Mouse (Mus musculus) megakaryocyte progenitor cell, adult 5-6 weeks (primary cell): ENCODE measurements at regions not wholly inside any gene's neighbourhood (a gene's known extent, or its start where the extent isn't known, plus 50 kb on each side); places are given as distances from the start of the nearest gene placed in this dataset.

Source experiments
- ATAC-seq: replicated peaks from 2 replicates; pipeline ENCODE4 v1.8.0; 2016; ENCODE audit warnings: mild to moderate bottlenecking, moderate TSS enrichment, inconsistent platforms; ENCODE audit not compliant: poor library complexity

GRCm38 (mm10) chr4:40400089-40400488, 71.9 kb upstream of the Tmem215 start:
- ATAC-seq: peak; percentile 61

GRCm38 (mm10) chr4:40390183-40390582, 81.8 kb upstream of the Tmem215 start:
- ATAC-seq: peak; percentile 60

DNA sequence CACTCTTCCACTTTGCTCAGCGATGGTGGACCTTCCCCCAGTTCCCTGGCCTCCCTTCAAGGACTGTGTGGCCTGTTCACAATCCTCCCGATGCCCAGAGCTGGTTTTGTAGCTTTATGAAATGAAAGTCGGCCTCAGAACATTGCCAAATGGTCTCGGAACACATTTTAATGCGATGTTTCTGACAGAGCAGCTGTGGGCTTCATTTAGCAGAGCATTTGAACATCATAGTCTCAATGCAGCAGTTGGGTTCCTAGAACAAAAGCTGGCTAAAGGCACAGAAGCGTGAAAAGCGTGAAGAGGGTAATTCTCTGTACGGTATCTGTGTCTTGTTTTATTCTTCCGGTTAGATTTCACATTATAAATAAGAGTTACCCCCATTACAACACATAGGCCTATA, 86.7 kb upstream of the Tmem215 start:
- ATAC-seq: no peak

DNA sequence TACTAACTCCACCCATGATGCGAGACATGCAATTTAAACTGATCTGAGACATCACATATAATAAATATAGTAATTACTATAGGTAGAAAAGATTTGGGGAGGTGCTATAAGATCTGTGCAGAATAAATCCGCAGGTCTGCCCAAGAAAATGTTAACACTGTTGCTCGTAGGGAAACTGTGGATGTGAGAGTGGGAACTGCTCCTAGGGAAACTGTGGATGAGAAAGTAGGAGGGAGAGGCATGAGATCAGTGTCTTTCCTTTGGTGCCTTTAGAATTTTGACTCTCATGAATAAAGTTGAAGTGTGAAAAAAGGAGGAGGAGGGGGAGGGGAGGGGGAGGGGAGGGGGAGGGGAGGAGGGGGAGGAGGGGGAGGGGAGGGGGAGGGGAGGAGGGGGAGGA, 87.3 kb upstream of the Tmem215 start:
- ATAC-seq: no peak

DNA sequence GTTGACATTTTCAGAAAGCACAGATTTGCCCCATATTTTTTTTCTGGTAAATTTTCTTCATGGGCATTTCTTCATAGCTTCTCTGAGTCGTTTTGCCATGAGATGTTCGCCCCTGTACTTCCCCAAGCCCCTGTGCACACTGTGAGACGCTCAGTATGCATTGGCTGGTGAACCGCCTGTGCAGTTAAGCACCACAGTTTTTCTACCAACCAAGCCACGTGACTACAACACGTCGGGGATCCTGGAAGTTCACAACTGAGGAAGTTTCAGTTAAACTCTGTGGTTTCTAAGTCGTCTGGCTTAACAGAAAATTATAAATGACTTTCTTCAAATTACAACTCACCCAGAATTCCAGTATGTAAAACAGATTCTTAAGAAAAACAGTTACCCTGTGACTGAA, 91.7 kb upstream of the Tmem215 start:
- ATAC-seq: peak; percentile 84

GRCm38 (mm10) chr4:40375439-40376154, 96.4 kb upstream of the Ndufb6 start:
- no peak for ATAC-seq

DNA sequence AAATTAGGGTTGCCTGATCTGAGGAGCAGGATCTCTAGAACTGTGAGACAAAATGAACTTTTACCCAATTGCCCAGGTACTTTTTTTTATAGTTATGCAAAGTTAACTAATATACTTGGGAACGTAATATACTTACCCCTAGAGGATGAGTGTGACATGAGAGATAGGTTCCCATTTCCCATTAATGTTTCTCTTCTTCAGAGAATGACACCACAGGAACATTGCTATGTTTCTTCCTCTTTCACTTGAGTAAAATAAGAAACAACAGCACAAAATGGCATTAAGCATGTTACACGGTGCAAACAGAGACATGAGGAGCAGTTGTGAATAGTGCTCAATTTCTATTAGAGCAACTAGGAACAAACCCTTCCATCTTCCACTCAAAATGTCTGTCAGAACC, 95.0 kb upstream of the Ndufb6 start:
- peak; percentile 61 for ATAC-seq

GRCm38 (mm10) chr4:40364329-40364728, 85.1 kb upstream of the Ndufb6 start:
- peak; percentile 82 for ATAC-seq

DNA sequence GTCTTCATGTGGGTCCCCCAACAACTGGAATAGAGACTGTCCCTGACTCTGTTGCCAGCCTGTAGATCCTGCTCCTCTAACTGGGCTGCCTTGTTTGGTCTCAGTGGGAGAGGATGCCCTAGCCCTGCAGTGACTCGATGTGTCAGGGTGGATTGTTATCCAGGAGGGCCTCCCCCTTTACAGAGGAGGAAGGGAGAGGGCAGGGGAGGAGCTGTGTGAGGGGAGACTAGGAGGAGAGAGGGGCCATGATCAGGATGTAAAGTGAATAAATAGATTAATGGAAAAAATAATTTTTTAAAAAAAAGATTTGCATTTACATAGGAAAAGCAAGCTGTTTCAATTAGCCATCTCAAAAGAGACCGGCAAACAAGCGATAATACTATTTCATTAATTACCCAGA, 80.1 kb upstream of the Ndufb6 start:
- ATAC-seq: no peak

- ATAC-seq: peak; percentile 54
Observed at GRCm38 (mm10) chr4:40357088-40357853, 78.0 kb upstream of the Ndufb6 start.

DNA sequence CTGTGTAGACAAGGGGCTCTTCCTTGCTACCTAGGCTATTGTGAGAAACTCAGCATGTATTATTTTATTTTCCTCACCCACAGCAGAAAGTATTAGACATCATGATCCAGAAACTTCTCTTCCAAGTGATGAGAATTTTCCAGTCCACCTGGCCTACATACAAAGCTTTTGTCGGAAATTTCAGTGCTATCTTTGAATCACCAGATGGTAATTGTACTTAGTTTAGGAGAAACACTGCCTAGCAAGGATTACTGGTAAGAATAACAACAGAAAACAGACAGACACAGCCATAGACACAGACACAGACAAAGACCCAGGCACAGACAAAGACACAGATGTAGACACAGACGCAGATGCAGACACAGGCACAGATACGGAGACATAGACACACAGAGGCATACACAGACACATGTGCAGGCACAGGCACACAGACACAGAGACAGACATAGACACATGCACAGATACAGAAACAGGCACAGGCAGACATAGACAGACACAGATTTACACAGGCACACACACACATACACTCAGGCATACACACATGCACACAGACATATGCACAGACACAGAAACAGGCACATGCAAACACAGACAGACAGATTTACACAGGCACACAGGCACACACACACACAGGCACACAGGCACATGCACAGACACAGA, 76.7 kb upstream of the Ndufb6 start:
- ATAC-seq: no peak

GRCm38 (mm10) chr4:40354456-40354855, 75.2 kb upstream of the Ndufb6 start:
- no peak for ATAC-seq

- no peak for ATAC-seq
Observed at GRCm38 (mm10) chr4:40351648-40352047, 72.4 kb upstream of the Ndufb6 start.

GRCm38 (mm10) chr4:40351090-40351489, 71.9 kb upstream of the Ndufb6 start:
- ATAC-seq: no peak

GRCm38 (mm10) chr4:40345847-40346246, 66.6 kb upstream of the Ndufb6 start:
- no peak for ATAC-seq

DNA sequence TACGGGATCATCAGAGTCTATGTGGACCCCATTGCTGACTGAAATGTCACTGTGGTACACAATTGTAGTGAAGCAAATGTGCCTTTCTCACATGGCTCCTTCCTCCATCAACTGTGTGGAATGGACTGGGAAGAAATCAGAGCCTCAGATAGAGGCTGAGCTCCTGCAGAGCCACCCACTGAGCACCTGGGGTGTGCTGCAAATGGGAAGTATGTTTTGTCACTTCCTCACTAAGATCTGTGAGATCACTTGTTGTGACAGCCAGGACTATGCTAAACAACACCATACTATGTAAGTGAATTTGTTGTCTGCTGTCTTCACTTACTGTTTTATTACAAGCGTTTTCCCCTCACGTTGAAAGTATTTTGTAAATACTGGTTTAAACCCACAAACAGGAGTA, 63.0 kb upstream of the Ndufb6 start:
- peak; percentile 50; the same call in 1 of the 2 replicates for ATAC-seq

- ATAC-seq: peak; percentile 86
Observed at GRCm38 (mm10) chr4:40334841-40335240, 55.6 kb upstream of the Ndufb6 start.

- peak; percentile 90 for ATAC-seq
Observed at GRCm38 (mm10) chr4:40329737-40330136, 50.5 kb upstream of the Ndufb6 start.
